Mouse (Mus musculus): ENCODE results near the gene Jph3.

DNA sequence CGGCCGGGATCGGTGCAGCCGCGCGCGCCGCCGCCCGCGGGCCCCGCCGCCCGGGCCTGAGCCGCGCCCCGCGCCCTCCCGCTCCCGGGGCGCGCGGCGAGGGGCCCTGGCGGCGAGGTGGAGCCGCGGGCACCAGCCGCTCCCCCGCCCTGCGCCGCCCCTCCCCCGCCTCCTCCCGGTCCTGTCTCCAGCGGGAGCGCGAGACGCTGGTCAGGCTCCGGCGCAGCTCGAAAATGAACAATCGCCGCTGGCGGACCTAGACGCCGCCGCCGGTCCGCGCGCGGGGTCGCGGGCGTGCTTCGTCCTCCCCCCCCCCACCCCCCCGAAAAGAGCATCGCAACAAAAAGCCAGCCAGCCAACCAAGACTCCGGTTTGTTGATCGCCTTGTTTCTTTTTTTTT is 747 bp downstream of the Jph3 start:
- TF ChIP-seq E2F4 (IDR thresholded peaks at IDR 0.05; ENCODE audit: insufficient read depth), result no peak
- TF ChIP-seq POLR2A (IDR thresholded peaks at IDR 0.05; ENCODE audit: insufficient read length, low read depth), result no peak
- TF ChIP-seq MAX (IDR thresholded peaks at IDR 0.05; ENCODE audit: low read depth), result no peak
